Mouse (Mus musculus) left cerebral cortex, postnatal 36 days (tissue): ENCODE data around the gene Ccdc77. TPM values are rescaled to one million over a fixed set of nuclear protein-coding genes. Genes with fewer than 3 reads are reported as not detected.

Experiments
- total RNA-seq, 2 experiments: library from RNA; stranded (reverse); gene quantifications; 2 replicates each; pipeline ENCODE4 v1.2.3; 2021

The Ccdc77 gene
- total RNA-seq, 2 experiments from 2014 or later, result 3.1 to 7.5 TPM

Other genes with a start within 250 kb of the Ccdc77 start
- gene D330020A13Rik, start 70.0 kb downstream of the Ccdc77 start, total RNA-seq, result not detected
- gene B4galnt3, start 69.8 kb downstream of the Ccdc77 start, total RNA-seq, result under 1 TPM; 0.84 to 0.94 TPM
- 10 to 100 TPM; 35.7 to 43.9 TPM for gene Kdm5a, start 250 bp downstream of the Ccdc77 start, total RNA-seq
- 10 to 100 TPM; 14.6 to 16.8 TPM for gene Il17ra, start 98.9 kb upstream of the Ccdc77 start, total RNA-seq
- 10 to 100 TPM; 58.9 to 66.1 TPM for gene Tmem121b, start 129.4 kb upstream of the Ccdc77 start, total RNA-seq
- gene Hdhd5, start 166.9 kb upstream of the Ccdc77 start, total RNA-seq, result 10 to 100 TPM; 30.9 to 44.9 TPM